Mouse (Mus musculus) testis, adult 2 months (tissue): ENCODE data around the gene Acvr1.

Experiments
- CTCF ChIP-seq: fragments of 200-500 bp; IDR thresholded peaks from 2 replicates; pipeline ENCODE4 v1.5.1; 2012; ENCODE audit warnings: low read depth, mild to moderate bottlenecking, inconsistent platforms, low read length, moderate library complexity; ENCODE audit not compliant: control insufficient read depth, insufficient read depth, insufficient replicate concordance
- POLR2A ChIP-seq: fragments of 200-500 bp; IDR thresholded peaks from 2 replicates; pipeline ENCODE4 v1.6.1; 2012; ENCODE audit warnings: low read depth, mild to moderate bottlenecking, inconsistent platforms, low read length, moderate library complexity; ENCODE audit not compliant: control insufficient read depth

DNA sequence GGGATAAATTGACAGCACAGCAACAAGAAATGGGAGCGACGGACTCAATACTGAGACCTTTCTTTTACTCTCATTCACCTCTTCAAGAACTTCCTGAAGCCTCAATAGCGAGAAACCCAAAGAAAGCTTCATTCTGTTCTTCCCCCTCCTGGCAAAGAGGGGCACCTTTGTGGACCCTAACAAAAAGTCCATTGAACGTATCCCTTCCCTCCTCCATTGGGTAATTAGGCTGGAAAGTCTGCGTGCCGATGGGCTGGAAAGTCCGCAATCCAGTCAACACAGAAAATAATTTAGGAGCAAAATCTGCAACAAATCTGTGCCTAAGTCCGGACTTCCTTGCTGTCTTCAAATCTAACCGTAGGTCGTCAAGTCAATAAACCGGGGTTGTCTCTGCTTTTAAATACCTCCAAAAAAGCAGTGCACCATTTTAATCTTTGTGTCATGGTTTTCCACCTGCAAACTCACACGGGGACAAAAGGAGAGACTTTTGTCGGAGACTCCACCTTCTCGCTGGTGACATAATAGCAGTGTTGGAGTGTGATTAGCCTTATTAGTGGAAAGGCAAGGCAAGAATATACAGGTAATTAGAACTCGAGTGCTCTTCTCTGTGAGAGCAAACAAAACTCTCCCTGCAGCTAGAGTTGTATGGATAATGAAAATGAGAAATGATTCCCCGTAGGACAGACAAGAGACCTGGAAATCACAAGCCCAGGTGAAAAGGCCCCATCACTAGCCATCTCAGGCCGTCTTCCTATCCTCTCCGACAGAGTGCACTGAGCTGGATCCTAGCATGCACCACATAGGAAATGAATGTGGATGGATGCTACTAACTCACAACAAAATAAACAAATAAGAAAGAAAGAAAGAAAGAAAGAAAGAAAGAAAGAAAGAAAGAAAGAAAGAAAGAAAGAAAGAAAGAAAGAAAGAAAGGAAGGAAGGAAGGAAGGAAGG lies 73.0 kb downstream of the Acvr1 start:
- TF ChIP-seq CTCF (no peak), POLR2A (no peak)
